Mouse (Mus musculus): Measurements from ENCODE around the gene Tsc22d3. TPM values are rescaled to one million over a fixed set of nuclear protein-coding genes. Genes with fewer than 3 reads are reported as not detected.

Tsc22d3 gene
- polyA plus RNA-seq, 1 experiment: 95.0 TPM

DNA sequence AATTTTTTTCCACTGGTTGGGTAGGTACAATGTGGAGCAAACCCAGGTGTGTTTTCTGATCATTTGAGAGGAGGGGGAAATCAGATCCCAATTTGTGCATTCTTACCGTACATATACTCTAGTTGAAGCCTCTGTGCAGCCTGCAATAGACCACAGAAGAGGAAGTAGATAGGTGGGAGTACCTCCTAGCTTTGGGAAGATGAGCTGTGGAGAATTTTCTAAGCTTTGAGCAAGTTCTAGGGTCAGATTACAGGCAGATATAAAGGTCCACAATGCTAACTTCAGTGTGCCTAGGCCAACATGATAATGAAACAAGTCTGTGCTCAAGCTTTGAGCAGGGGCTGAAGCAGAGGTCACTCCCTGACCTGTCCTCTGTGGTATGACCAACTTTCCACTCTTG is 30.9 kb downstream of the Tsc22d3 start:
- H3K4me1 ChIP-seq (replicated peaks; ENCODE audit: control insufficient read depth, insufficient read depth, low read length): no peaks in the 10 kb centered on the region
- TF ChIP-seq CTCF (IDR thresholded peaks at IDR 0.05; ENCODE audit: borderline replicate concordance, control insufficient read depth, extremely low read depth, insufficient read depth, low read length, poor library complexity) (no peak), POLR2A (IDR thresholded peaks at IDR 0.05; ENCODE audit: control insufficient read depth, extremely low read depth, insufficient read depth, low read length, poor library complexity) (no peak)
- no peaks in the 10 kb centered on the region for H3K36me3 ChIP-seq (ENCODE audit: control insufficient read depth, insufficient read depth, low read length)
- no peak for DNase-seq
- 27% methylated on average over 1 of the region's 1 CpGs for WGBS
- H3K27ac ChIP-seq (ENCODE audit: control insufficient read depth, insufficient read depth, low read length): no peak overlapping the region
- H3K4me3 ChIP-seq (ENCODE audit: control insufficient read depth, insufficient read depth, low read length): no peak overlapping the region
- no peaks in the 10 kb centered on the region for H3K27me3 ChIP-seq (ENCODE audit: control insufficient read depth, insufficient read depth, low read length)

DNA sequence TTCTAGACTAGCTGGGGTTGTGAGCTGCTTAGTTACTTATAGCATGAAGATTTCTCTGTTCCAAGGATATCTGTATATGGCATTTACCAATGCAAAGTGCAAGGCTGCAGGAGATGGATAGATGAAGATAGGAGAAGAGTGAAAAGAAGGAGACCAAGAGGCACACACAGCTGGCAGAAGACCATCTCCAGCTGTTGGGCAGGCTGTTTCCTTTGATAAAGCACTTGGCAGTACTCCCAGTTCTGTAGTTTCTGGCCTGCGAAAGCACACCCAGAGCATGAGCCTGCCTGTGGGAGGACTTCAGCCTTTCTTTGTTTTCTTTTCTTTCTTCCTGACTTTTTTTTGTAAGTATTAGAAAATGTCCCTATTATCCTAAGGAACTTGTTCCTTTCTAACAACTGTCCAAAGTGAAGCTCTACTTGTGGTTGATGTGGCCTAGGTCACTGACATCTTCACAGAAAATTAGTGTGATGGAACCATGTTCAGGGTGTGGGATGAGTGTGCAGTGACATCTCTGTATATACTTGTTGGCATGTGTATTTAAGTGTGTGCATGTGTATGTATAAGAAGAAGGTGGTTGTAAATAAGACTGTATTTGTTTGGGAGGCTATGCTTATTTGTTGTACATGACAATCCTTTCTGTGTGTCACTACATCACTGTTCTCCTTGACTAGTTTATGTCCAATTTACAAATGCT is 32.6 kb downstream of the Tsc22d3 start:
- H3K4me1 ChIP-seq (replicated peaks; ENCODE audit: control insufficient read depth, insufficient read depth, low read length): no peaks in the 10 kb centered on the region
- H3K27ac ChIP-seq (ENCODE audit: control insufficient read depth, insufficient read depth, low read length): no peak overlapping the region
- WGBS: 20% methylated on average over 1 of the region's 1 CpGs
- no peaks in the 10 kb centered on the region for H3K27me3 ChIP-seq (ENCODE audit: control insufficient read depth, insufficient read depth, low read length)
- TF ChIP-seq CTCF (IDR thresholded peaks at IDR 0.05; ENCODE audit: borderline replicate concordance, control insufficient read depth, extremely low read depth, insufficient read depth, low read length, poor library complexity): no peak
- TF ChIP-seq POLR2A (IDR thresholded peaks at IDR 0.05; ENCODE audit: control insufficient read depth, extremely low read depth, insufficient read depth, low read length, poor library complexity): no peak
- DNase-seq: no peak
- H3K4me3 ChIP-seq (ENCODE audit: control insufficient read depth, insufficient read depth, low read length): no peak overlapping the region
- H3K36me3 ChIP-seq (ENCODE audit: control insufficient read depth, insufficient read depth, low read length): no peaks in the 10 kb centered on the region

DNA sequence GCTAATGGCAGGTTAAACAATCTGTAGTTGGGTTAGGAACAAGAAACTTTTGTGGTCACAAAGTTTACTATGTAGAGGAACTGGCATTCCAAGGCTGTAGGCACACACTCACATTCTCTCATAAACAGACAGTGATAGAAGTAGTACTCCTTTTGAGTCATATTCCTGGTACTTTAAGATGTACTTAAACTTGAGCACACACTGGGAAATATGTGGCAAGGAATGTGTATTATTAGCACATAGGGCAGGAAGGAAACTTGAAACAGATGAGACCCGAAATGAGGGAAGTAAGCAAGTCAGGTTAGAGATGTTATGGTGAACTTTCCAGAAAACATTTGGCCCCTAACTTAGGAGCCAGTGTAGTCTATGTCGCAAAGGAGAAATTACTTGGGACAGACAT is 34.7 kb downstream of the Tsc22d3 start:
- Histone ChIP-seq H3K4me3 (ENCODE audit: control insufficient read depth, insufficient read depth, low read length) (no peak overlapping the region), H3K36me3 (ENCODE audit: control insufficient read depth, insufficient read depth, low read length) (no peaks in the 10 kb centered on the region), H3K27me3 (ENCODE audit: control insufficient read depth, insufficient read depth, low read length) (no peaks in the 10 kb centered on the region), H3K4me1 (replicated peaks; ENCODE audit: control insufficient read depth, insufficient read depth, low read length) (no peaks in the 10 kb centered on the region), H3K27ac (ENCODE audit: control insufficient read depth, insufficient read depth, low read length) (no peak overlapping the region)
- 51% methylated on average over 2 of the region's 2 CpGs for WGBS
- no peak for DNase-seq
- TF ChIP-seq POLR2A (IDR thresholded peaks at IDR 0.05; ENCODE audit: control insufficient read depth, extremely low read depth, insufficient read depth, low read length, poor library complexity) (no peak), CTCF (IDR thresholded peaks at IDR 0.05; ENCODE audit: borderline replicate concordance, control insufficient read depth, extremely low read depth, insufficient read depth, low read length, poor library complexity) (no peak)

DNA sequence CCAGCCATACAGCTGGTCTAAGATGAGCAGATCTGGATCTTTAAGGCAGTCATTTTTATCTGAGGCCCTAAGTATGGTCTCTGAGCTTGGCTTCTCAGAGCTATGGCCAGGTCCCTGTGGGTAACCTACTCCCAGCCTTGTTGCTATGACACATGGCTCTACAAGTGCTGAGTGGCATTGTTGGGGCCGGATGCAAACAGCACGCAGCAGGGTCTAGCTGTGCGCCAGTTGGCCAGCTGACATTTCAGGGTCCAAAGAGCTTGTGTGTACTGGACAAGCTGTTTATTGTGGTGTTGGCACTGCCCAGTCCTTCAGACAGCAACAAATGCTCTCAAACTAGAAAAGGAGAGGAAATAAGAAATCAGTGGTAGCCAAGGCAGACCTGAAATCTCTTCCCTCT is 35.2 kb downstream of the Tsc22d3 start:
- DNase-seq: no peak
- TF ChIP-seq CTCF (IDR thresholded peaks at IDR 0.05; ENCODE audit: borderline replicate concordance, control insufficient read depth, extremely low read depth, insufficient read depth, low read length, poor library complexity): no peak
- no peak for TF ChIP-seq POLR2A (IDR thresholded peaks at IDR 0.05; ENCODE audit: control insufficient read depth, extremely low read depth, insufficient read depth, low read length, poor library complexity)
- Histone ChIP-seq H3K27me3 (ENCODE audit: control insufficient read depth, insufficient read depth, low read length) (no peaks in the 10 kb centered on the region), H3K4me3 (ENCODE audit: control insufficient read depth, insufficient read depth, low read length) (no peak overlapping the region), H3K27ac (ENCODE audit: control insufficient read depth, insufficient read depth, low read length) (no peak overlapping the region), H3K36me3 (ENCODE audit: control insufficient read depth, insufficient read depth, low read length) (no peaks in the 10 kb centered on the region), H3K4me1 (replicated peaks; ENCODE audit: control insufficient read depth, insufficient read depth, low read length) (no peaks in the 10 kb centered on the region)
- WGBS: 95% methylated on average over 3 of the region's 3 CpGs

GRCm38 (mm10) chrX:140564777-140565176 is 35.7 kb downstream of the Tsc22d3 start:
- whole genome bisulfite sequencing: 93% methylated on average over 1 of the region's 1 CpGs
- H3K27ac ChIP-seq (ENCODE audit: control insufficient read depth, insufficient read depth, low read length): no peak overlapping the region
- DNase-seq: no peak

DNA sequence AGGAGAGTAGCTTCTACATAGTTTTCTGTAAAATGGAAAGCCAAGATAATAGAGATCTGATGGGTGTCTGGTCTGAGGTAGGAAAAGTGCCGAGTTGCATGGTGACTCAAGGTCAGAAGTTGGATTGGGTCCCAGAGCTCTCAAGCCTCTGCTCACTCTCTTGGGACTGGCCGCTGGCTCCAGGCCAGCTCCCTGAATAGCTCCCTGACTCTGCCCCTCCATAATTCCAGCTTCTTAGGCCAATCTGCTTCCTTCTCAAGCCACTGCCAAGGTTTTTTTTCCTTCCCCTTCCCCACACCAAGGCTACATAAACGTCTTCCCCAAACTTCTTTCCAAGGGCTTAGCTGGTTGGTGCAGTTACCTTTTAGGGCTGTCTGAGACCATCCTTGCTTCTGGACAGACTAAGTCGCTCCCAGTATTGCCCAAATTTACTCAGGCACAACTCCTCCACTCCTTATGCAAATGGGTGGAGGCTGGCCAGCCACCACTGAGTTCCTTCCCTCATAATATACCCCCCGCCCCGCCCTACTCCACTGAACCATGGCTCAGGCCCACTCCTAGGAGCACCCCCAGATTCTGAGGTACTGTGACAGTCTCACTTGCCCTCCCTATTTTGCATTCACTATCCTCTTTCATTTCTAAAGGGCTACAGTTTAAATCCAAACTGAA is 42.1 kb downstream of the Tsc22d3 start:
- Histone ChIP-seq H3K27ac (ENCODE audit: control insufficient read depth, insufficient read depth, low read length) (no peak overlapping the region), H3K36me3 (ENCODE audit: control insufficient read depth, insufficient read depth, low read length) (no peaks in the 10 kb centered on the region), H3K4me3 (ENCODE audit: control insufficient read depth, insufficient read depth, low read length) (no peak overlapping the region), H3K4me1 (replicated peaks; ENCODE audit: control insufficient read depth, insufficient read depth, low read length) (no peaks in the 10 kb centered on the region), H3K27me3 (ENCODE audit: control insufficient read depth, insufficient read depth, low read length) (no peaks in the 10 kb centered on the region)
- TF ChIP-seq POLR2A (IDR thresholded peaks at IDR 0.05; ENCODE audit: control insufficient read depth, extremely low read depth, insufficient read depth, low read length, poor library complexity) (no peak), CTCF (IDR thresholded peaks at IDR 0.05; ENCODE audit: borderline replicate concordance, control insufficient read depth, extremely low read depth, insufficient read depth, low read length, poor library complexity) (no peak)
- DNase-seq: no peak
- WGBS: 91% methylated on average over 6 of the region's 6 CpGs

More at GRCm38 (mm10) chrX:140564777-140565176, 35.7 kb downstream of the Tsc22d3 start:
- TF ChIP-seq CTCF (IDR thresholded peaks at IDR 0.05; ENCODE audit: borderline replicate concordance, control insufficient read depth, extremely low read depth, insufficient read depth, low read length, poor library complexity): no peak
- Histone ChIP-seq H3K36me3 (ENCODE audit: control insufficient read depth, insufficient read depth, low read length) (no peaks in the 10 kb centered on the region), H3K4me1 (replicated peaks; ENCODE audit: control insufficient read depth, insufficient read depth, low read length) (no peaks in the 10 kb centered on the region), H3K4me3 (ENCODE audit: control insufficient read depth, insufficient read depth, low read length) (no peak overlapping the region), H3K27me3 (ENCODE audit: control insufficient read depth, insufficient read depth, low read length) (no peaks in the 10 kb centered on the region)
